Mouse (Mus musculus): ENCODE data around the gene Prkar2b.

DNA sequence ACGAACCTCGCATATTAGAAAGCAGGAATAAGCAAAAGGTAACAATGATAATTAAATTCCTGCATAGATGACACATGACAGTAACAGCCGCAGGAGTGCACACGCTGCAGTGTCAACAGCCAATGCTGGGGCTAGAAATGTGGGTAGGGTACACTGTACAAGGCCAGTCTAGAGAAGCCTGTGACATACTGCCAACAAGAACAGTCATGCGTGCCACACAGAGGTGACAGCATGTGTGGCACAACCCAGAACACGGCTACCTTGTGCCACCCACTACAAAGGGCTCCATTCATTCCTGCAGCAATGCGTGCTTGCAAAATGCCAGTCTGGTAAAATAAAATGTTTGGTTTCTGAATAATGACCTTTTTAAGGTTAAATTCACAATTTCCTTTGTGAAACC lies 28.2 kb downstream of the Prkar2b start:
- TF ChIP-seq CTCF (conservative IDR thresholded peaks at IDR 0.05; ENCODE audit: low read length), result no peak
- no peak for TF ChIP-seq POU5F1 (IDR thresholded peaks at IDR 0.05; ENCODE audit: borderline replicate concordance, low read length)

Measured in E14TG2a.4 (cell line).